Mouse (Mus musculus) midbrain, embryonic 10.5 days (tissue): ENCODE data around the gene Vmn2r14. TPM values are rescaled to one million over a fixed set of nuclear protein-coding genes. Genes with fewer than 3 reads are reported as not detected.
"Not testable (repeated sequence)": the region's sequence is repeated elsewhere in the genome, so short reads cannot be mapped to it uniquely, and the experiment has no call there.

Experiments
- DNase-seq: peaks from one replicate; pipeline ENCODE4 v3.0.0-alpha.2; 2017; ENCODE audit warnings: low spot score
- H3K27ac ChIP-seq: fragments of 300-500 bp; sonication (generic); replicated peaks from 2 replicates; pipeline ENCODE4 v1.5.1; 2016; ENCODE audit warnings: mild to moderate bottlenecking
- H3K27me3 ChIP-seq: fragments of 300-500 bp; sonication (generic); 2 replicates; pipeline ENCODE4 v1.6.1; 2016; ENCODE audit warnings: low read depth, mild to moderate bottlenecking; ENCODE audit not compliant: poor library complexity, severe bottlenecking
- H3K36me3 ChIP-seq: fragments of 300-500 bp; sonication (generic); 2 replicates; pipeline ENCODE4 v1.6.1; 2016; ENCODE audit warnings: mild to moderate bottlenecking, moderate library complexity
- H3K4me1 ChIP-seq: fragments of 300-500 bp; sonication (generic); 2 replicates; pipeline ENCODE4 v1.6.1; 2016
- H3K4me3 ChIP-seq: fragments of 300-500 bp; sonication (generic); 2 replicates; pipeline ENCODE4 v1.5.1; 2016; ENCODE audit warnings: mild to moderate bottlenecking, moderate library complexity
- H3K9me3 ChIP-seq: fragments of 300-500 bp; sonication (generic); replicated peaks from 2 replicates; pipeline ENCODE4 v1.6.1; 2016; ENCODE audit warnings: mild to moderate bottlenecking
- WGBS: fragments of 180-500 bp; shearing (Covaris S2); methylation state at CpG from one replicate; pipeline ENCODE4 v1.1.7; 2016; 5-methylcytosine and 5-hydroxymethylcytosine counted together
- polyA plus RNA-seq: library from polyadenylated mRNA; unstranded; fragments of >200 nt; fragmentation: Nextera tagmentation; extraction: Ambion mirVana; gene quantifications from 2 replicates; pipeline ENCODE4 v1.2.1, GENCODE M21; 2016

Gene Vmn2r14
- polyA plus RNA-seq, result not detected in 2 replicates

DNA sequence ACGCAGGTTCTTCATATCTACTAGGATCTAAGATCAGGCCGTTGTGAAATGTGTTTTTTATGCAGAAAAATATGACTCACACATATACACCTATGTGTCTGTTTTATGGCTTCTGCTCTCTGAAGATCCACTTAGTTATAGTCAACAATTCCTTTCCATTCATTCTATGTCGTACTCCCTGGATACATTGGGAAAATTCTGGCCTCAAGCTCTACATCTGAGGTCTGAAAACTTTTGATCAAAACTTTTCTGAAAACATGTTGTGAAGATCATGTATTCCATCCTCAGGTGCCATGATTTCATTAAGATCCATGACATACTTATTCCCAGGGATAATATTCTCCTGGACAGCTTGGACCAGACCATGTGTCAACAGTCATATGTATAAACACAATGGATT lies at the start of gene Vmn2r14:
TSS of gene Vmn2r14 (minus strand) at position 101 of the 400 bp plus-strand sequence.
- Histone ChIP-seq H3K36me3 (no peaks in the 10 kb centered on the region), H3K27me3 (no peaks in the 10 kb centered on the region), H3K27ac (no peak within 1 kb of the TSS), H3K4me1 (no peaks in the 10 kb centered on the region), H3K9me3 (peaks cover 29% of the 10 kb centered on the region), H3K4me3 (no peak within 1 kb of the TSS)
- 79% methylated on average over 3 of the region's 3 CpGs for WGBS
- DNase-seq, result no peak

DNA sequence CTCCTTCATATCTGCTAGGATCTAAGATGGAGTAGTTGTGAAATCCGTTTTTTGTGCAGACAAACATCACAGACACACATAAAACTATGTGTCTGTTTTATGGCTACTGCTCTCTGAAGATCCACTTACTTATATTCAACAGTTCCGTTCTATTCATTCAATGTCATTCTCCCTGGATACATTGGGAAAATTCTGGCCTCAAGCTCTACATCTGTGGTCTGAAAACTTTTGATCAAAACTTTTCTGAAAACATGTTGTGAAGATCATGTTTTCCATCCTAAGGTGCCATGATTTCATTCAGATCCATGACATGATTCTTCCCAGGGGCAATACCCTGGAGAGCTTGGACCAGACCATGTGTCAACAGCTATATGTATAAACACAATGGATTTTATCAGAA lies 32.4 kb downstream of the Vmn2r14 start, which contains the start of gene Vmn2r13:
TSS of gene Vmn2r13 (minus strand) at position 101 of the 400 bp plus-strand sequence.
- not testable (repeated sequence) for H3K4me1 ChIP-seq, H3K36me3 ChIP-seq, H3K27ac ChIP-seq, H3K4me3 ChIP-seq, H3K27me3 ChIP-seq, DNase-seq
- H3K9me3 ChIP-seq, result peaks cover 29% of the 10 kb centered on the region
- WGBS, result 57% methylated on average over 2 of the region's 2 CpGs

DNA sequence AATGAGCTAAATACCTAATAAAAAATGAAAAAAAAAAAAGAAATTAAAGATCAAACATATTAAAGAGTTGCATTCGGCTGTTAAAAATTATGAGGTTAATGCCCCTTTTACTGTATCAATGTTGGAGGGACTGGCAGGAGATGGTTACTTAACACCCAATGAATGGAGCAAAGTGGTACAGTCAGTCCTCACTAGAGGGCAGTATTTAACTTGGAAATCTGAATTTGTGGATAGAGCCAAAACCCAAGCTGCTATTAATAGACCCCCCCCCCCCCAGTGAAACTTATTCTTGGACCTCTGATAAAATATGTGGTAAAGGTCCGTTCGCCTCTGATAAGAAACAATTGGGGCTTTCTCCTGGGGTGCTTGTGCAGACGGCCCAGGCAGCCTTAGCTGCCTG lies 57.7 kb downstream of the Vmn2r14 start:
- H3K4me3 ChIP-seq, DNase-seq, H3K27me3 ChIP-seq, H3K36me3 ChIP-seq, H3K27ac ChIP-seq, H3K4me1 ChIP-seq: not testable (repeated sequence)
- 83% methylated on average over 4 of the region's 4 CpGs for WGBS
- H3K9me3 ChIP-seq, result peaks cover 41% of the 10 kb centered on the region

Other genes starting within 250 kb of the Vmn2r14 start
- not detected in 2 replicates for gene Vmn2r10, start 218.2 kb downstream of the Vmn2r14 start, polyA plus RNA-seq
- gene Vmn2r11, start 165.1 kb downstream of the Vmn2r14 start, polyA plus RNA-seq, result not detected in 2 replicates
- gene Vmn2r12, start 126.8 kb downstream of the Vmn2r14 start, polyA plus RNA-seq, result not detected in 2 replicates
- gene Vmn2r13, start 32.5 kb downstream of the Vmn2r14 start, polyA plus RNA-seq, result not detected in 2 replicates
- not detected in 2 replicates for gene Vmn2r15, start 72.9 kb upstream of the Vmn2r14 start, polyA plus RNA-seq
- not detected in 2 replicates for gene Vmn2r16, start 105.5 kb upstream of the Vmn2r14 start, polyA plus RNA-seq
- not detected in 2 replicates for gene Vmn2r17, start 195.0 kb upstream of the Vmn2r14 start, polyA plus RNA-seq